In the genomic region with DNA sequence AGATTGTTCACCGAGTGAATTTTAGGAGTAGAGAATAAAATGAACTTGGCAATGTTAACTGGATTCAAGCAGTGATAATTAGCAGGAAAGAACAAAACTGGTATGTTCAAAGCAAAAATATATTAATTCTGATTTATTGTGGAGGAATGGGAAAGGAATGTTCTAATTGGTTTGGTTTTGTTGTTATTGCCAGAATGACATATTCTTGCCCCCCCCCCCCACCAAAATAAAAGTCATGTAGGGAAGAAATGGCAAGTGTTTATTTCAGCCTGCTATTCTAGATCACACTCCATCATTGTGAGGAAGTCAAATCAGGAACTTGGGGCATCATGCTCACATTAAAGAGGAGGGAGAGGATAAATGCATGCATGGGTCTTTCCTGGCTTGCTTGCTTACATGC, we compare ENCODE assay signal across 12 mouse cellular contexts.
"Had no signal": no experiment of that assay in that cellular context is flagged by ENCODE, and none has a peak within 500 bp of the region (broad histone marks: within the 10 kb centered on the region; RNA-seq: fewer than 3 reads in every experiment).

No protein-coding gene starts in this region.

- DNase-seq: retina, postnatal 1 day; right cerebral cortex, adult 18-20 months; right cerebral cortex, postnatal 14 days; right cerebral cortex, postnatal 25 days; right cerebral cortex, postnatal 4 days; spleen, adult 18-20 months; thymus, adult 18-20 months; thymus, adult 2 months; thymus, postnatal 14 days; thymus, postnatal 25 days; thymus, postnatal 36 days; thymus, postnatal 4 days had no signal
